Mouse (Mus musculus) adrenal gland, postnatal 36 days (tissue): Measurements from ENCODE around the gene Gpd2. TPM values are rescaled to one million over a fixed set of nuclear protein-coding genes. Genes with fewer than 3 reads are reported as not detected.

Experiments used
- DNase-seq, 2 experiments: peaks; one replicate each; pipeline ENCODE4 v3.0.0; 2021; ENCODE audit warnings: mixed read lengths in 1 of 2
- total RNA-seq, 2 experiments: library from RNA; stranded (reverse); gene quantifications; 2 replicates each; pipeline ENCODE4 v1.2.3; 2021

The Gpd2 gene
- total RNA-seq, 2 experiments from 2014 or later: 113 to 116 TPM

DNA sequence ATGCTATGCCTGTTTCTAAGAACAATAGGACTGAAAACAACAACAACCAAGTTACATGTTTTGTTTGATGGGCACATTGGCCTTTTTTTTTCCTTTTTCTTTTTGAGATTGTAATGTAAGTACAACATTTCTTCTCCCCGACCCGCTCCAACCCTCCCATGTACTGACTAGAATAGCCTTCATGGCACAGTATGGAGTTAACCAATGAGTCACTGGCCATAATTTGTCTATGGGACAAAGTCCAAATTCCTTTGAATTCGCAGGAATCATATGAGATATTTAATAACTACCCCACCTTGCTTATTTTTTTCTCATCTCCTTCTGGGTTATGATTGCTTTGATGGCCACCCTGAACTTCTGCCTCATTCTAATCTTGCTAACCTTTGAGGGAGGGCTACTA, 12.7 kb downstream of the Gpd2 start:
- no peak for DNase-seq

GRCm38 (mm10) chr2:57251636-57252317, 14.3 kb downstream of the Gpd2 start:
- DNase-seq: no peak

GRCm38 (mm10) chr2:57252542-57253301, 15.3 kb downstream of the Gpd2 start:
- peak in 1 of 2 experiments; percentile 44 for DNase-seq

- no peak for DNase-seq
Observed at GRCm38 (mm10) chr2:57254267-57254666, 16.8 kb downstream of the Gpd2 start.

- DNase-seq: no peak
Observed at GRCm38 (mm10) chr2:57255153-57255670, 17.8 kb downstream of the Gpd2 start.

DNA sequence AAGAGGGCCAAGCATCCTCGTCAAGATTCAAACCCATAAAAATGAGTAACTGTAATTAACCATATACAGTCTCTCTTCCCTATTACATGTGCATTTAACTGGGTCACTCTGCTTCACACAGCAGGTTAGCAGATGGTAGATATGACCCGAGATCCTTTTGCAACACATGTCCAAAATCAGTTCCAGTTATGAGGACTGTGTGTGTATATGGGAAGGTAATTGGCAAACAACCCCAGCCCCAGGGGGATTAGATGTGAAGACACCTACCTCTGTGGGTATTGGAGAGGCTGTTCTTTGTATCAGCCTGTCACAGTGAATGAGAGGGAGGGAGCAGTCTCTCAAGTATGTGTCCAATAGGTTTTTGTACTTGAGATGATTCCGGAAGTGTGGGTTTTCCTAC, 18.4 kb downstream of the Gpd2 start:
- no peak for DNase-seq

DNA sequence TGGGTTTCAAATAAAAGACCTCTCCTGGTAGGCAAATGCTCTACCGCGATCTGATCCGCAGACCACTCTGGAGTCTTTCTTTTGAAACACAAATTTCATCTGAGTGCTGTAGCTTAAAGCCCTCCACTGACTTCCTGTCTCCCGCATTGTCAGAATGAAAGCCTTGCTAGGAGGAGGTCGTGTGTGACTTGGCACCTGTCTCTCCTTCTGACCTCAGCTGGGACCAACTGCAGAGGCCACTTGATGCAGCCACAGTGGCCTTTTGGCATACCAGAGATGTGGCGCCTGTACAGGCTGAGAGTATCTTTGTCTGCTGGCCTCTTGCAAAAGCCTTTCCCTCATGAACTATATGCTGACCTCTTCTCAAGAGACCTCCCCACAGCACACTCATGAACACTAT, 19.0 kb downstream of the Gpd2 start:
- DNase-seq: no peak

DNA sequence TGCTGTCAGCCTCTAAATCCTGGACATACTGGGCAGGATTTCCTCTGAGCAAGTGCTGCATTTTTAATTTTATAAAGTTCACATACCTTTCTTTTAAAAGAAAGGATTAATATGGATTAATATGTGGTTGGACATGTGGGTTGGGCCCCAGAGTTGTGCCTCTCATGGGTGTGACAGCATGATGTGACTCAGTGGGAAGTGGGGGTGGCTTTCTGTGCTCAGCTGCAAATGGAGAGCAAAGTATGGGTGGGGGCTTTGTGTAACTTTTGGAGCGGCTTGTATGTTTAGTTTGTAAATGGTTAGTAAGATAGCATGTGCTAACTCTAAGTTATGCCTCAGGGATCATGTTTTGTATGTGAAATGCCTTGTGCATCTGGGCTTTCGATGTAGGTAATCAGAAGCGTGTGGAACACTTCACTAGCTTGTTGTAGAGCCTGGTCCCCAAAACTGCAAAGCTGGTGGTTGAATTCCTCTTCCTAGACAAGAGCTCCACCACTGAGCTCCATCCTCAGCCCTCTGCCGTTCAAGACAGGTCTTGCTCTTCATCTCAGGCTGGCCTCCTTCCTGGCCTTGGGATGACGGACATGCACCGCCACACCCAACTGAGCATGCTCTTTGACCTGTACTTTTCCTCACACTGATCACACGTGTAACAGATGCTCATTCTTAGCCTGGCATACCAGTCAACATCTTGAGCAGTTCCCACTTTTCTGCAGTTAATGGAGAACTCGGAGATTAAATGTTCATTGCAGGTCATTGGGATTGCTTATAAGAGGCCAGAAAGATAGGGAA, 24.0 kb downstream of the Gpd2 start:
- no peak for DNase-seq

DNA sequence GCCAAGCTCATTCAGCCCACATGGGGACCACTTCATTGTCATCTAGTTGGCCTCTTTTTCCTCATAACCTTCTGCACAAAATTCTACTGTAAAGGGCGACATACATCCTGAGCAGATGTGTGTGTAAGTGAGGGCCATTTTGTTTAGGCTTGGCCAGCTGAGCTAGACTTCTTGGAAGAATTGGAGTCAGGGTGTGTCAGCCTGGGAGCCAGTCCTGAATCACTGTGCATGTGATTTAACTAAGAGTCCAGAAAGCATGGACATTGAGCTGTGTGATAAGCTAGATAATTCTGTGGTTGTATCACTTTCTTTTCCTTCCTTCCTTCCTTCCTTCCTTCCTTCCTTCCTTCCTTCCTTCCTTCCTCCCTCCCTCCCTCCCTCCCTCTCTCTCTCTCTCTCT, 26.0 kb downstream of the Gpd2 start:
- DNase-seq: no peak

- DNase-seq: no peak
Observed at GRCm38 (mm10) chr2:57264912-57265311, 27.5 kb downstream of the Gpd2 start.

DNA sequence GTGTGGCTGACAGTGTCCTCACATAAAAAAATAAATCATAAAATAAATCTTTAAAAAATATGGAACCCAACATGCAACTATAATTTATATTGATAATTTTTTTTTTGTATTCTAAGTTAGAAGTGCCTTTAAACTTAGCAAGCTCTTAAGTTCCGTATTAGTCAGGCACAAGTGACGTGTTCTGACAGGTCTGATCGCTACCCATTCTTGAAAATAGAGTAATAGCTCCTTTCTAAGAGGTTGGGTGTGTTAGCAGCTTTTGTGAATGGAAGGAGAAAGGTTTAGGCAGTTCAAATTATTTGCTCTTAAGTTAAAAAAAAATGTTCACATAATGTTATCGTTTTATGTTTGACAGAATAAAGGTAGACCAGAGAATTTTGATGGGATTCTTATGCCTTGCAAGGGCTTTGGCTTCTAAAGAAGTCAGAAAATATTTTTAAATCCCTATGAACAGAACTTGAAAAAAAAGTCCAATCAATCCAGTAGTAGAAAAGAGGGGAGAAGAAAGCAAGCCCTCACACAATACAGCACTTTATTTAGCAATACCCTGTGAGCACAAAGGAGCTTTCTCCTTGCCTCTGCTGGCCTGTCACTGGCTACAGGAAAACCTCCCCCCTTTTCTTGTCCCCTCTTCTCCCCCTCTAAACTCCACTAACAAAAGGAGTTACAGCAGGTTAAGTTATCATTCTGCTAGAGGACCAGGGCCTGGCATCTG, 29.4 kb downstream of the Gpd2 start:
- no peak for DNase-seq

GRCm38 (mm10) chr2:57267394-57267716, 29.9 kb downstream of the Gpd2 start:
- no peak for DNase-seq

- no peak for DNase-seq
Observed at GRCm38 (mm10) chr2:57267896-57268295, 30.5 kb downstream of the Gpd2 start.

- DNase-seq: peak in 1 of 2 experiments; percentile 2
Observed at GRCm38 (mm10) chr2:57268839-57269238, 31.4 kb downstream of the Gpd2 start.

- DNase-seq: no peak
Observed at GRCm38 (mm10) chr2:57269690-57270435, 32.4 kb downstream of the Gpd2 start.

DNA sequence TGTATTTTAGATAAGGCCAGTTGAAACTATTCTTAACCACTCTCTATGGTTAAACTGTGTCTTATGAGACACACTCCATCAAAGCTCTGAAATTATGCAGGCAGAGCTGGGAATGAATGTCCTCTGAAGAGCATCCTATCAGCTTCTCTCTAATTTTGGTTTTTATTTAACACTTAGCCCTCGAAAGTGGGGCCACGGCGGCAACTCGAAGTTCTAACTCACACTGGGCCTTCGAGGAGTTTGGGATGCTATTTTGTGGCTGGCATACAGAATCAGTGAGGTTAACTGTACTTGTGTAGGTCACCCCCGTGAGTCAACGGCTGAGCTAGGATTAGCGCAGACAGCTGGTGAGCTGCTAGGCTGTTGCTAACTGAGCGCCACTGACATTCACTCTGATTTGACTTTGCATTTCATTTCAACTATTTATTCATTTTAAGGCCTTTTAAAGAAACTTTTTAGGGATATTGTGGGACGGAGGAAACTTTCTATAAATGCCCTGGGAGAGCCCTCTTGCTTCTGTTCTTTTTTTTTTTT, 42.8 kb downstream of the Gpd2 start:
- no peak for DNase-seq

DNA sequence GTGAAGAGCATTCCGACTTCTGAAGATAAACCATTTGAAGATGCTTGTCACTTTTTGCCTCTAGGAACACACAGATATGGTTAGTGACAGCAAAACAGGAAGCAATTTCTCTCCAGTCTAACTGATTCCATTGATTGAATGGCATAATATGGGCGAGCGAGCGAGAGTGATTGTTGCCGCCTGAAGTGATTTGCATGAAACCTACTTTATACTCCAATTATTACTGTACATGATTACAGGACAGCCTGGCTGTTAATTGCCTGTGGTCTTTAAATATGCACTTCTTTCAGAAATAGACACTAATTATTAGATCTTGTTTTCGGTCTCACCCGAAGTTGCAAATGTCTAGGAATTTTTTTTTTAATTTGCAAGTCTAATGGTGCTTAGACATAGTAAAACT, 46.4 kb downstream of the Gpd2 start:
- DNase-seq: no peak

- no peak for DNase-seq
Observed at GRCm38 (mm10) chr2:57285197-57285596, 47.8 kb downstream of the Gpd2 start.

DNA sequence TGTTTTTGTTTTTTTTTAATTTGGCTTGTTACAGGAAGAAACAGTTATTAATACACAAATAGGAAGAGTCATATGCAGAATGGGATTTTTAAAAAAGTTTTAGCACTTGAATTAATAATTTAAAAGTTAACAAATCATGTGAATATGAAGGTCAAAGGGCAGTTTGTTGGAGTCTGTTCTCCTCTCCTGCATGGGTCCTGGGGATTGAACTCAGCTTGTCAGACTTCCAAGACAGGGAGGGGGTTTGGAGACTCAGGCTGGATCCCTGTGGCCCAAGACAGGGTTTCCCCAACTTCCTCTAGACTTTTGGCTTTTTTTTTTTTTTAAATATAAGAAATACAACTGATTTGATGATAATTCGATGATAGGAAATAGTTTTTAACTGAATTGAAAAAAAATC, 50.6 kb downstream of the Gpd2 start:
- no peak for DNase-seq

GRCm38 (mm10) chr2:57293571-57293970, 56.1 kb downstream of the Gpd2 start:
- DNase-seq: no peak

DNA sequence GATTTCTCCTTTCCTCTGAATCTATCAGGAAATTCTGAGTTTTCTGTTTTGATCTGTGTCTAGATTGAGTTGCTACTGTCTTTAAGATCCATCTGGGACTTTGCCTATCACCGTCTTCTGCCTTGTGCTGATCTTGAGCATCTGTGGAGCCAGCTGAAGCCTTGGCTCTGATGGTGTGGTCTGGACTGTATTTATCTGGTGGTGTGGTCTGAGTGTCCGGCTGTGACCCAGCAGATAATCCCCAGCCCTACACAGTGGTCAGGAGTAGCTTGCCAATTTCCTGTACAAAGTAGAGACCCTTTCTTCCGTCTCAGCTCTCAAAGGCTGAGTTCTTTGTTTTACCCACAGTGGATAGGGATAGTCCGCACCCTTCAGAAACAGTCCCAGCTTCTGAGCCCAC, 58.6 kb downstream of the Gpd2 start:
- no peak for DNase-seq
